8 mouse cellular contexts compared by ENCODE assay signal in genomic region chr2:167685137-167685536, GRCm38 (mm10). TPM values are rescaled to one million over a fixed set of nuclear protein-coding genes. Genes with fewer than 3 reads are reported as not detected.
A peak's percentile ranks its signal among the peaks of the same experiment; 100 is the strongest.
DNase-seq lines count a peak whose midpoint lies in the region; ATAC-seq and TF ChIP-seq lines count a peak whose summit lies in the region.

No protein-coding gene starts in this region.

- peaks cover 53% of the 10 kb centered on the region for H3K4me1 ChIP-seq in G1E (ENCODE audit: insufficient read depth, low read depth, low read length)
- H3K4me1 ChIP-seq in bone marrow macrophage, adult 2 months (ENCODE audit: control insufficient read depth, insufficient read depth, low read length), result peaks cover 19% of the 10 kb centered on the region
- peaks cover 12% of the 10 kb centered on the region; the same call in 1 of the 2 replicates for H3K4me1 ChIP-seq in heart, embryonic 12.5 days (replicated peaks)

- peaks cover 15% of the 10 kb centered on the region; the same call in 1 of the 2 replicates for H3K27me3 ChIP-seq in G1E (ENCODE audit: insufficient read depth, low read length)
- H3K27me3 ChIP-seq in heart, embryonic 12.5 days (replicated peaks), result peaks cover 21% of the 10 kb centered on the region

- no peak for TF ChIP-seq POLR2A in bone marrow macrophage, adult 2 months (IDR thresholded peaks at IDR 0.05; ENCODE audit: borderline replicate concordance, low read depth, low read length)

- no peak for ATAC-seq in G1E (ENCODE audit: extremely low read depth, insufficient number of reproducible peaks, low FRiP score, poor library complexity, severe bottlenecking)
- peak; percentile 61 for ATAC-seq in erythroblast, adult 5-6 weeks (replicated peaks; ENCODE audit: low FRiP score, poor library complexity, severe bottlenecking)
- ATAC-seq in heart, embryonic 12.5 days (ENCODE audit: insufficient number of reproducible peaks, low FRiP score), result 0 out of 2 replicates have a peak, but pooled peaks have one; percentile 2
- peak; percentile 56 for ATAC-seq in megakaryocyte progenitor cell, adult 5-6 weeks (replicated peaks; ENCODE audit: poor library complexity)

- H3K27ac ChIP-seq in bone marrow macrophage, adult 2 months (ENCODE audit: insufficient read depth, low read depth, low read length), result no peak overlapping the region
- no peak overlapping the region for H3K27ac ChIP-seq in heart, embryonic 12.5 days (ENCODE audit: poor library complexity, severe bottlenecking)

- H3K4me3 ChIP-seq in G1E (ENCODE audit: low read depth, low read length), result no peak overlapping the region
- H3K4me3 ChIP-seq in bone marrow macrophage, adult 2 months (ENCODE audit: insufficient read depth, low read length), result no peak overlapping the region
- no peak overlapping the region for H3K4me3 ChIP-seq in heart, embryonic 12.5 days

- no peak for DNase-seq in G1E (ENCODE audit: low spot score)
- DNase-seq in layer of hippocampus, postnatal 14 days (ENCODE audit: low spot score in 2 of 2), result peak; percentile 98
- DNase-seq in right cerebral cortex, postnatal 14 days, result peak; percentile 92
- DNase-seq in urinary bladder, postnatal 25 days (ENCODE audit: low spot score), result peak; percentile 97

- WGBS in heart, embryonic 12.5 days, result 7% methylated on average over 8 of the region's 8 CpGs

- no peak overlapping the region for H3K4me2 ChIP-seq in heart, embryonic 12.5 days

- H3K36me3 ChIP-seq in G1E (replicated peaks), result peaks cover 39% of the 10 kb centered on the region
- H3K36me3 ChIP-seq in heart, embryonic 12.5 days, result no peaks in the 10 kb centered on the region

- H3K9ac ChIP-seq in heart, embryonic 12.5 days, result no peak overlapping the region

- H3K9me3 ChIP-seq in G1E (replicated peaks), result no peaks in the 10 kb centered on the region
- H3K9me3 ChIP-seq in heart, embryonic 12.5 days (replicated peaks), result no peaks in the 10 kb centered on the region

- TF ChIP-seq CTCF in G1E (IDR thresholded peaks at IDR 0.05; ENCODE audit: low read depth, low read length), result peak; percentile 98
- peak; percentile 92 for TF ChIP-seq CTCF in bone marrow macrophage, adult 2 months (IDR thresholded peaks at IDR 0.05; ENCODE audit: low read depth, low read length)

RNA-seq across cellular contexts. Expression of gene Cebpb, which starts 3.6 kb away (rescaled TPM):
- 10.5 and 12.5 TPM in 2 replicates for total RNA-seq in G1E (2014; fragmentation: Nextera tagmentation)
- total RNA-seq in G1E (2017), result 12.9 and 33.6 TPM in 2 replicates
- polyA plus RNA-seq in G1E (2012), result 61.6 and 87.9 TPM in 2 replicates
- polyA plus RNA-seq in bone marrow macrophage, adult 2 months (2012; ENCODE audit: insufficient read depth, insufficient read length, missing spikeins), result 109 and 122 TPM in 2 replicates
- 8.8 and 9.0 TPM in 2 replicates for total RNA-seq in erythroblast, adult 5-6 weeks (2015; ENCODE audit: low replicate concordance)
- total RNA-seq in erythroblast, adult 5-6 weeks (2017; ENCODE audit: low replicate concordance), result 7.3 and 14.8 TPM in 2 replicates
- polyA plus RNA-seq in heart, embryonic 12.5 days (2016; fragmentation: Nextera tagmentation; extraction: Ambion mirVana), result 14.2 and 16.8 TPM in 2 replicates
- 10 to 100 TPM; 18.6 to 21.7 TPM for total RNA-seq in layer of hippocampus, postnatal 14 days (2021)
- total RNA-seq in megakaryocyte progenitor cell, adult 5-6 weeks (2015), result 19.6 and 22.4 TPM in 2 replicates
- 15.6 and 16.3 TPM in 2 replicates for total RNA-seq in megakaryocyte progenitor cell, adult 5-6 weeks (2017)

RNA-seq across cellular contexts. Expression of gene Tmem189, which starts 4.5 kb away (rescaled TPM):
- total RNA-seq in G1E (2014; fragmentation: Nextera tagmentation) (14.1 and 20.1 TPM in 2 replicates), G1E (2017) (17.5 and 18.3 TPM in 2 replicates)
- 36.9 and 38.8 TPM in 2 replicates for polyA plus RNA-seq in G1E (2012)
- polyA plus RNA-seq in bone marrow macrophage, adult 2 months (2012; ENCODE audit: insufficient read depth, insufficient read length, missing spikeins), result 129 and 138 TPM in 2 replicates
- total RNA-seq in erythroblast, adult 5-6 weeks (2015; ENCODE audit: low replicate concordance), result 19.6 and 20.8 TPM in 2 replicates
- total RNA-seq in erythroblast, adult 5-6 weeks (2017; ENCODE audit: low replicate concordance), result 23.7 and 52.9 TPM in 2 replicates
- 46.6 and 48.3 TPM in 2 replicates for polyA plus RNA-seq in heart, embryonic 12.5 days (2016; fragmentation: Nextera tagmentation; extraction: Ambion mirVana)
- total RNA-seq in layer of hippocampus, postnatal 14 days (2021), result 10 to 100 TPM; 69.5 to 71.9 TPM
- 15.5 and 18.0 TPM in 2 replicates for total RNA-seq in megakaryocyte progenitor cell, adult 5-6 weeks (2015)
- 18.4 and 20.0 TPM in 2 replicates for total RNA-seq in megakaryocyte progenitor cell, adult 5-6 weeks (2017)

RNA-seq across cellular contexts. Expression of gene Gm20431, which starts 23.8 kb away (rescaled TPM):
- 6.2 and 8.1 TPM in 2 replicates for total RNA-seq in G1E (2014; fragmentation: Nextera tagmentation)
- 0.11 TPM in 1 of 2 replicates, not detected in the other for total RNA-seq in G1E (2017)
- polyA plus RNA-seq in G1E (2012), result not detected in 2 replicates
- polyA plus RNA-seq in bone marrow macrophage, adult 2 months (2012; ENCODE audit: insufficient read depth, insufficient read length, missing spikeins), result 13.5 and 19.6 TPM in 2 replicates
- not detected in 2 replicates for total RNA-seq in erythroblast, adult 5-6 weeks (2015; ENCODE audit: low replicate concordance)
- not detected in 2 replicates for total RNA-seq in erythroblast, adult 5-6 weeks (2017; ENCODE audit: low replicate concordance)
- polyA plus RNA-seq in heart, embryonic 12.5 days (2016; fragmentation: Nextera tagmentation; extraction: Ambion mirVana), result 10.4 and 11.5 TPM in 2 replicates
- total RNA-seq in layer of hippocampus, postnatal 14 days (2021), result 10 to 100 TPM; 38.9 to 50.9 TPM
- total RNA-seq in megakaryocyte progenitor cell, adult 5-6 weeks (2015), result 3.7 TPM in 1 of 2 replicates, not detected in the other
- total RNA-seq in megakaryocyte progenitor cell, adult 5-6 weeks (2017), result not detected in 2 replicates

RNA-seq across cellular contexts. Expression of gene Ube2v1, which starts 53.2 kb away (rescaled TPM):
- total RNA-seq in G1E (2014; fragmentation: Nextera tagmentation) (149 and 162 TPM in 2 replicates), G1E (2017) (81.3 and 83.9 TPM in 2 replicates)
- polyA plus RNA-seq in G1E (2012), result 197 and 203 TPM in 2 replicates
- 132 and 166 TPM in 2 replicates for polyA plus RNA-seq in bone marrow macrophage, adult 2 months (2012; ENCODE audit: insufficient read depth, insufficient read length, missing spikeins)
- 134 and 176 TPM in 2 replicates for total RNA-seq in erythroblast, adult 5-6 weeks (2015; ENCODE audit: low replicate concordance)
- total RNA-seq in erythroblast, adult 5-6 weeks (2017; ENCODE audit: low replicate concordance), result 150 and 202 TPM in 2 replicates
- polyA plus RNA-seq in heart, embryonic 12.5 days (2016; fragmentation: Nextera tagmentation; extraction: Ambion mirVana), result 216 and 235 TPM in 2 replicates
- 100 to 1,000 TPM; 242 to 247 TPM for total RNA-seq in layer of hippocampus, postnatal 14 days (2021)
- 102 and 116 TPM in 2 replicates for total RNA-seq in megakaryocyte progenitor cell, adult 5-6 weeks (2015)
- total RNA-seq in megakaryocyte progenitor cell, adult 5-6 weeks (2017), result 51.7 and 56.5 TPM in 2 replicates

Comparison
In these comparisons a context has a peak if more than half of its experiments do, and no peak if none do; other contexts are left out.
1. RNA of gene Gm20431, which starts 23.8 kb away (total RNA-seq): 38.9 to 50.9 TPM in layer of hippocampus, postnatal 14 days; 0.11 to 8.1 TPM in G1E, not detected in erythroblast, adult 5-6 weeks and 3.7 TPM in megakaryocyte progenitor cell, adult 5-6 weeks; every median in the first group is over 4 times any median in the second.